Mouse (Mus musculus): ENCODE measurements around the gene Rcc1.

Rcc1 gene

DNA sequence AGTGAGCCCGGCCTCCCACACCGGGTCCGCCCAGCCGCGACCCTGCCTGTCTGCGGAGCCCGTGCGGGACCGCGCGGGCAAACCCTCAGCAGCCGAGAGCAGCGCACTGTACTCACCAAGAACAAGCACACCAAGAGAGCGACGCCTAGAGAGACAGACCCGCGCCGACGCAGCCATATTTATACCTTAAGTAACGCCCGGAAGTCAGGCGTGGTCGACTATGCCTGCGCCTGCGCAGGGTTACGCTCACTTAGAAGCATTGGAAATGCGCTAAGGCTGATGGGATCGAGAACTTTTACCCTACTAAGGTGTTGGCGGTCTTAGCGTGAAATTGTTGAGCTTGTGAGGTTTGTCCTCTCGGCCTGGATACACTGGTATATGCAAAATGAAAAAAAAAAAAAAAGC, at the start of gene Rcc1:
TSS of gene Rcc1 (minus strand) at position 125 of the 405 bp plus-strand sequence.
- DNase-seq = peak; percentile 96

DNA sequence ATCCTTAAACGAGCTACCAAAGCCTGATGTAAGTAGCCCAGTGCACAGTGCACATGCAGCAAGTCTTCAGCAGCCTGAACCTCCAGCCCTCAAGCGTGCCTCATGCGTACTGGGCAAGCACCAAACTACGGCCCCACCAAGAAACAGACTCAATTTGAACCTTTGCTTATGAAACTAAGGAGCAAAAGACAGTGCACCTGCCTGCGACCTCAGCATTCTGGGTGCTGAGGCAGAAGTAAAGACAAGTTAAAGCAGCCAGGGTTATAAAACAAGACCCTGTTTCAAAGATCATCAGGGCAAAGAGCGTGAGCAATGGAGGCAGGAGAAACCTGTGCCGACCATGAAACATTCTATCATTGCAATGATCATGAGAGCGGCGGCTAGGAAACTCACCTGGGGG, 47.6 kb upstream of the Rcc1 start:
- no peak for DNase-seq

DNA sequence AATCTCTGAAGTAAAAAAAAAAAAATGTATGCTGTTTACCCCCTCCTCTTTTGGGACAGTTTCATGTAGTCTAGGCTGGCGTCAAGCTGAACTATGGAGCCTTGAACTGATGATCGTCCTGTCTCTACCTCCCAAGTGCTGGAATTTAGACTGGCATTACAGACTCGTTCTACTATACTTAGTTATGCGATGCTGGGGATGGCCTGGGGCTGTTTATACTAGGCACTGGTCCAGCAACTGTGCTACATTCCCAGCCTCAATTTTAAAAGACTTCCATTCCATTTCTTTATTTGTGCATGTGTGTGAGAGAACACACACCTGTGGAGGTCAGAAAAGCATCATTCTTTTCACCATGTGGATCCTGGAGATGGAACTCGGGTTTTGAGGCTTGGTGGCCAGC, 45.5 kb upstream of the Rcc1 start:
- no peak for DNase-seq

DNA sequence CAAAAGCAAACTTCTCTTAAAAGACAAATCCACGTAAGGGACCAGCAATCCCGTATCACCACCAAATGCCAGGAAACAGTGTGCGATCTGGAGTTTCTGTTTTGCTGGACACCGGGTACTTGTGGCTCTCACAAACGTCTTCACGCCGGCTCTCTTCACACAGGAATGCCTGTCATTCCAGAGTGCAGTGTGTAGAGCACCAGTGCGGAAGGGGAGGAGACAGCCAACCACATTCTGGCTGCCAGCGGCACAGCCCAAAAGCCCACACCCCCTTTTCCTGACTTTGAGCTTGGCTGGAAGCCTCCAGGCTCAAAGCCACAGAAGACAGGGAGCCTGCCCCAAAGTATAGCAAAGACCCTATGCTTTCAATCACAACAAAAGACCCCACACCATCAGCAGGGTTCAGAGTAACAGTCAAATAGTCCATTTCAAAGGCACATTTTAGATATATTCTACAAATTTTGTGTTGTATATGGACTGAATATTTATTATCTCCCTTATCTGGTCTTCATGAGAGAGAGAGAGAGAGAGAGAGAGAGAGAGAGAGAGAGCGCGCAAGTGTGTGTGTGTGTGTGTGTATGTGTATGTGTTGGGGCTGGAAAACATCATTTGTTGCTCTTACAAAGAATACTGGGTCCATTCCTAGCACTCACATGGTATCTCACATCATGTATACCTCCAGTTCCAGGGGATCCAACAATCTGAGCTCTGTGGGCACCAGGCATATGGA, 44.8 kb upstream of the Rcc1 start:
- peak; percentile 82 for DNase-seq

- DNase-seq = no peak
Measured at GRCm38 (mm10) chr4:132397120-132397519, 43.7 kb upstream of the Rcc1 start.

GRCm38 (mm10) chr4:132396251-132396650, 42.8 kb upstream of the Rcc1 start:
- DNase-seq = no peak

GRCm38 (mm10) chr4:132391063-132391740, 37.8 kb upstream of the Rcc1 start:
- no peak for DNase-seq

- DNase-seq = no peak
Measured at GRCm38 (mm10) chr4:132389302-132389701, 35.9 kb upstream of the Rcc1 start.

- no peak for DNase-seq
Measured at GRCm38 (mm10) chr4:132387617-132388016, 34.2 kb upstream of the Rcc1 start.

- DNase-seq = no peak
Measured at GRCm38 (mm10) chr4:132386846-132387245, 33.4 kb upstream of the Rcc1 start.

DNA sequence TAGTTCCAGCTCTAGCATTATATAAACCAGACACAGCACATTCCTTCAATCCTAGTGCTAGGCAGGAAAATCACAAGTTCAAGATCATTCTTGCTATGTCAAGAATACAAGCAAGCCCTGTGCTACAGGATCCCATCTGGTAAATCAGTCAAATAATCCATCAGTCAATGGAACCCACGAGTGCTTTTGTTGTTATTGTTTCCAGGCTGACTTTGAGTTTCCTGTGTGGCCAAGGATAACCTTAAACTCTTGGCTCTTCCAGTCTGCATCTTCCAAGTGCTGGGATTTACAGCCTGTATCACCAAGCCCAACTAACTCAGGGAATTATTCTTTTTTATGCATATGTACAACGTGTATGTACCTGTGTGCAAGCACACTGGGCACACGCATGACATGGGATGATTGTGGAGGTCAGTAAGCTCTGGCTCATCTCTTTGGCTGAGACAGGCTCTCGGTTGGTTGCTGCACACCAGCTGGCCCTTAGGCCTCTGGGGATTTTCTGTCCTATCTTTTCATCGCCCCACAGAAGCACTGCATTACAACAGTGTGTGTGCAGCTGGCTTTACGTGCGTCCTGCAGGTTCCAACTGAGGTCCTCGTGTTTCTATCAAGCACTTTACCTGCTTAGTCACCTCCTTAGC, 32.5 kb upstream of the Rcc1 start:
- no peak for DNase-seq

DNA sequence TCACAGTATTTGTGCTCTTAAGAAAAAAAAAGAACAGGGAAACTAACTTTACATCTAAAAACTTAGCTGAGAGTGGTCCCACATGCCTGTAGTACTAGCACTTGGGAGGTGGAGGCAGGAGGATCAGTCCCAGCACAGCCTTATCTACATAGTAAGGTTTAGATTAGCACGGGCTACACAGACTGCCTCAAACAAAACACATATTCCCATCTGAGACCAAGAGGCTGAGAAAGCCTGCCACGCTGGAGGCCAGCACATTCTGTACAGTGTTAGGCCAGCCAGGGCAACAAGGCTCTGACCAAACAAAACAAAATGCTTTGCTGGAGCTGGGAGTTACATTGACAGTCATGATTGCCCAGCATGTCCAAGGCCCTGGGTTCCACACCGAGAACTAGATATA, 30.1 kb upstream of the Rcc1 start:
- DNase-seq = no peak

DNA sequence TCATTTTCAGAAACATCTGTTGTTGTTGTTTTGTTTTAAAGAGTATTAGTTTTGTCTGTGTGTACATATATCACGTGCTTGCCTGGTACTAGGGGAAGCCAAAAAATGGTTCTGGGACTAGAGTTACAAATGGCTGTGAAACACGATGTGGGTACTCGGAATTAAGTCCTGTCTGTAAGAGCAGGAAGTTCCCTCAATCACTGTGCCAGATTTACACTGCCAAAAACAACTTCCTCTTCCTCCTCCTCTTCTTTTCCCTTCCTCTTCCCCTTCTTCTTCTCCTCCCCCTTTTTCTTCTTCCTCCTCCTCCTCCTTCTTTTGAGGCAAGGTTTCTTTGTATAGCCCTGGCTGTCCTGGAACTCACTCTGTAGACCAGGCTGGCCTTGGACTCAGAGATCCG, 28.9 kb upstream of the Rcc1 start:
- no peak for DNase-seq

GRCm38 (mm10) chr4:132380965-132381616, 27.7 kb upstream of the Rcc1 start:
- no peak for DNase-seq

- no peak for DNase-seq
Measured at GRCm38 (mm10) chr4:132373820-132374219, 20.4 kb upstream of the Rcc1 start.

- DNase-seq = no peak
Measured at GRCm38 (mm10) chr4:132369953-132370750, 16.7 kb upstream of the Rcc1 start.

GRCm38 (mm10) chr4:132367480-132368201, 14.2 kb upstream of the Rcc1 start:
- no peak for DNase-seq

- no peak for DNase-seq
Measured at GRCm38 (mm10) chr4:132365450-132366060, 12.2 kb upstream of the Rcc1 start.

DNA sequence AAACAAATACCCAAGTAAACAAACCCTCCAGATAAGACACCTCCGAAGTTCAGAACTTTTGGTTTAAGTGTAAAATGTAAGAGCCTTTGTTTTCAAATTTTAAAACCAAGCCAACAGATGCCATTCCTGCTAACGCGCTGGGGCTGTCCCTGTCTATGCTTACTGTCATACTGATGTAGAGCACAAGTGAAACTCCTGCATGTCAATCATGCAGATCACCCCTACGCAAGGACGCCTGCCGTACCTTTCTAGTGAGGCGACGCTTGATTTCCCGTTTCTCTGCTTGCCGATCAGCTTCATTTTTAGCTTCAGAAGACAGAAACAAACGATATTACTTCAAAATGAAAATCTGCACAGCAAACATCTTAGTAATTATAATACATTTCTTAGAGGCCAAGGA, 10.1 kb upstream of the Rcc1 start:
- DNase-seq = no peak

- no peak for DNase-seq
Measured at GRCm38 (mm10) chr4:132359510-132359909, 6.1 kb upstream of the Rcc1 start.

DNA sequence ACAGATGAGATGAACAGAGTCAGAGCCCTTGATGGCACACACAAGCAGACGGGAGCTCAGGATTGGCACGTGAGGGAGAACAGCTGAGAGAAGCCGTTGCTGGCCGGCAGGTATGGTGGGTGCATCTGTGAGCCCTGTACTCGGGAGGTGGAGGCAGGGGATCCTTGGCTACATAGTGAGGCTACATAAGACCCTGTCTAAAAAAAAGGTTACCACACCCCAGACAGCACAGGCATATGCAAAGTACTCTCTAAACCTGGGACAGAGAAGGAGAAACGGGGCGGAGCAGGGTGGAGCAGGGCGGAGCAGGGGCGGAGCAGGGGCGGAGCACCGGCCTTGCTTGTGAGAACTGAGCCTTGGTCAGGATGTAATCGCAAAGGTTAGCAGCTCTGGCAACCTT, 2.8 kb upstream of the Rcc1 start:
- DNase-seq = peak; percentile 63

DNA sequence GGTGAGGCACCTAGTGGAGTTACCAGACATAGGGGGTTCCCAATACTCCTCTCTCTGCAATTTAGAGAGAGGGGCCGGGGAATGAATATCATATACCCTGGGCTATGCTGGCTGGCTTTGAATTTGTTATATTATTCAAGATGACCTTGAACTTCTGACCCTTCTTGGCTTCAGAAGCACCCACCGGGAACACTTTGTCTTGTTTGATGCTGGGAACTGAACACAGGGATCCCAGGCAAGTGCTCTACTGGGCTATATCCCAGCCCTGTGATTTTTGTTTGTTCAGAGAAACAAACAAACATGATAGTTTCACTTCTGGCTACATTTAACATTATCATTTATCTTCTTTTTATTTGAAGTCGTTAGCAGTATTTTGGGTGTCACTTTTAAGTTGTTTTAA, 2.0 kb upstream of the Rcc1 start:
- no peak for DNase-seq
